Mouse (Mus musculus) stomach, postnatal 0 days (tissue): ENCODE measurements around the gene Kifc3. TPM values are rescaled to one million over a fixed set of nuclear protein-coding genes. Genes with fewer than 3 reads are reported as not detected.

Experiments used
- ATAC-seq: fragments of 200-750 bp; cut with Nextera tagmentation; 2 replicates; pipeline ENCODE4 v1.8.0; 2017; ENCODE audit not compliant: low FRiP score, low TSS enrichment
- DNase-seq: peaks from one replicate; pipeline ENCODE4 v3.0.0-alpha.2; 2016; ENCODE audit warnings: low spot score
- H3K27ac ChIP-seq: fragments of 300-500 bp; sonication (generic); replicated peaks from 2 replicates; pipeline ENCODE4 v1.5.1; 2014; ENCODE audit warnings: mild to moderate bottlenecking, control low read depth
- H3K27me3 ChIP-seq: fragments of 300-500 bp; sonication (generic); 2 replicates; pipeline ENCODE4 v1.6.1; 2014; ENCODE audit warnings: low read length; ENCODE audit not compliant: control insufficient read depth, insufficient read depth
- H3K36me3 ChIP-seq: fragments of 300-500 bp; sonication (generic); 2 replicates; pipeline ENCODE4 v1.6.1; 2014; ENCODE audit warnings: low read length, mixed read lengths; ENCODE audit not compliant: control insufficient read depth, insufficient read depth
- H3K4me1 ChIP-seq: fragments of 300-500 bp; sonication (generic); replicated peaks from 2 replicates; pipeline ENCODE4 v1.6.1; 2014; ENCODE audit warnings: antibody characterized with exemption; ENCODE audit not compliant: control insufficient read depth, insufficient read depth
- H3K4me2 ChIP-seq: fragments of 300-500 bp; sonication (generic); replicated peaks from 2 replicates; pipeline ENCODE4 v1.6.1; 2014; ENCODE audit warnings: low read depth, mild to moderate bottlenecking, control low read depth, moderate library complexity
- H3K4me3 ChIP-seq: fragments of 300-500 bp; sonication (generic); 2 replicates; pipeline ENCODE4 v1.5.1; 2014; ENCODE audit warnings: low read depth, low read length, control low read depth
- H3K9ac ChIP-seq: fragments of 300-500 bp; sonication (generic); 2 replicates; pipeline ENCODE4 v1.6.1; 2014; ENCODE audit warnings: mild to moderate bottlenecking, low read length, control low read depth, mixed read lengths
- H3K9me3 ChIP-seq: fragments of 300-500 bp; sonication (generic); 2 replicates; pipeline ENCODE4 v1.6.1; 2016; ENCODE audit warnings: low read length; ENCODE audit not compliant: control insufficient read depth
- CTCF ChIP-seq: IDR thresholded peaks from 2 replicates; pipeline ENCODE4 v1.5.1; 2016; ENCODE audit warnings: antibody characterized with exemption, low read depth, mild to moderate bottlenecking, moderate library complexity
- EP300 ChIP-seq: optimal IDR thresholded peaks from 2 replicates; pipeline ENCODE3; 2016; ENCODE audit warnings: antibody characterized with exemption
- WGBS: fragments of 180-500 bp; shearing (Covaris S2); extraction: QIAGEN DNeasy Blood & Tissue Kit; methylation state at CpG from one replicate; pipeline ENCODE4 v1.1.7; 2014; 5-methylcytosine and 5-hydroxymethylcytosine counted together
- polyA plus RNA-seq: library from polyadenylated mRNA; unstranded; fragments of >200 nt; fragmentation: Nextera tagmentation; extraction: Ambion mirVana; gene quantifications from 2 replicates; pipeline ENCODE4 v1.2.1, GENCODE M21; 2015

Kifc3 gene
- polyA plus RNA-seq, 1 experiment from 2014 or later, result 14.2 TPM

DNA sequence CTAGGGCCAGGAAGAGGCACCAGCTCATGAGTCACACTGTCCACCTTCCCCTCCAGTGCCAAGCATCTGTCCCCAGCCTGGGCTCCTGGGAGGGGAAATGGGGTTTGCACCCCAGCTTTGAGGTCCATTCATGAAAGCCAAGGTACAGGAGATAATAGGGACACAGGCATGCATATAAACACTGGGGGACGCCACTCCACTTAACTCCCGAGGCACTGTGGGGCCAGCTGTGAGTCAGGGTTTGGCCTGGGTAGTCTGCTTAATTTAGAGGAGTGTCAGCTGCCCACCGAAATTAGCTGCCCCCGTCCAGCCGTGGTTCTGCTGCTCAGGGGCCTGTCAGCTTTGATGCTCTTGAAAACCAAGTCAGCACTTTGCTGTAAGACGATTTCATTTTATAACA lies 39.8 kb downstream of the Kifc3 start:
- Histone ChIP-seq H3K9me3 (no peaks in the 10 kb centered on the region), H3K9ac (no peak overlapping the region), H3K36me3 (no peaks in the 10 kb centered on the region), H3K27me3 (no peaks in the 10 kb centered on the region), H3K27ac (no peak overlapping the region), H3K4me3 (no peak overlapping the region), H3K4me2 (no peak overlapping the region), H3K4me1 (no peaks in the 10 kb centered on the region)
- no peak for ATAC-seq
- WGBS, result 52% methylated on average over 6 of the region's 6 CpGs
- no peak for DNase-seq
- TF ChIP-seq CTCF (no peak), EP300 (no peak)

- Histone ChIP-seq H3K4me1 (no peaks in the 10 kb centered on the region; the same call in 1 of the 2 replicates), H3K27me3 (no peaks in the 10 kb centered on the region), H3K27ac (no peak overlapping the region), H3K4me3 (no peak overlapping the region), H3K4me2 (no peak overlapping the region), H3K36me3 (no peaks in the 10 kb centered on the region), H3K9ac (no peak overlapping the region), H3K9me3 (no peaks in the 10 kb centered on the region)
- no peak for TF ChIP-seq EP300
- no peak for TF ChIP-seq CTCF
- DNase-seq (no peak), ATAC-seq (no peak)
- WGBS, result 72% methylated on average over 3 of the region's 3 CpGs
These were observed 43.3 kb downstream of the Kifc3 start for GRCm38 (mm10) chr8:95159344-95159743.

GRCm38 (mm10) chr8:95158654-95159053 lies 44.0 kb downstream of the Kifc3 start:
- Histone ChIP-seq H3K9ac (no peak overlapping the region), H3K4me3 (no peak overlapping the region), H3K36me3 (no peaks in the 10 kb centered on the region), H3K4me2 (no peak overlapping the region), H3K27ac (no peak overlapping the region), H3K9me3 (no peaks in the 10 kb centered on the region), H3K27me3 (no peaks in the 10 kb centered on the region), H3K4me1 (no peaks in the 10 kb centered on the region; the same call in 1 of the 2 replicates)
- DNase-seq, result no peak
- no peak for TF ChIP-seq CTCF
- no peak for TF ChIP-seq EP300
- no peak for ATAC-seq
- 66% methylated on average over 8 of the region's 8 CpGs for WGBS

GRCm38 (mm10) chr8:95157145-95157544 lies 45.5 kb downstream of the Kifc3 start:
- Histone ChIP-seq H3K4me1 (no peaks in the 10 kb centered on the region; the same call in 1 of the 2 replicates), H3K27ac (no peak overlapping the region), H3K4me2 (no peak overlapping the region), H3K27me3 (no peaks in the 10 kb centered on the region), H3K36me3 (no peaks in the 10 kb centered on the region), H3K9ac (no peak overlapping the region), H3K9me3 (no peaks in the 10 kb centered on the region), H3K4me3 (no peak overlapping the region)
- ATAC-seq, result no peak
- DNase-seq, result no peak
- 67% methylated on average over 3 of the region's 3 CpGs for WGBS
- TF ChIP-seq EP300 (no peak), CTCF (no peak)

DNA sequence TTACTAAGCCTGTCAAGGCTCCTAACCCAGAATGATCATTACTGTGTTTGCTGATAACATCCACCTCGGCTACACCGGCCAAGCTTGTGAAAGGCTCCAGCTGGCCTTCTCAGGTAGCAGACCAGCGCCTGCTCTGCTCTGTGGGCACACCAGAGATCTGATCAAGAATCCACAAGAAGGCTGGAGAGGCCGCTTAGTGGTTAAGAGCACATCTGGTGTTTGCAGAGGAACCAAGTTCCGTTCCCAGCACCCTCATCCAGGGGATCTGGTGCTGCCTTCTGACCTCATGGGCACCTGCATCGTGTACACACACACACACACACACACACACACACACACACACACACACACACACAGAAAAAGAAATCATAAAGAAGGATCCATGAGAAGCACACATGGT lies 46.5 kb downstream of the Kifc3 start:
- no peak overlapping the region for H3K9ac ChIP-seq
- H3K4me2 ChIP-seq, result no peak overlapping the region
- WGBS, result 70% methylated on average over 6 of the region's 6 CpGs
- no peaks in the 10 kb centered on the region for H3K9me3 ChIP-seq
- TF ChIP-seq EP300 (no peak), CTCF (no peak)
- no peaks in the 10 kb centered on the region for H3K36me3 ChIP-seq
- DNase-seq (no peak), ATAC-seq (no peak)
- no peak overlapping the region for H3K27ac ChIP-seq
- H3K4me3 ChIP-seq, result no peak overlapping the region
- H3K4me1 ChIP-seq, result no peaks in the 10 kb centered on the region; the same call in 1 of the 2 replicates
- H3K27me3 ChIP-seq, result no peaks in the 10 kb centered on the region

DNA sequence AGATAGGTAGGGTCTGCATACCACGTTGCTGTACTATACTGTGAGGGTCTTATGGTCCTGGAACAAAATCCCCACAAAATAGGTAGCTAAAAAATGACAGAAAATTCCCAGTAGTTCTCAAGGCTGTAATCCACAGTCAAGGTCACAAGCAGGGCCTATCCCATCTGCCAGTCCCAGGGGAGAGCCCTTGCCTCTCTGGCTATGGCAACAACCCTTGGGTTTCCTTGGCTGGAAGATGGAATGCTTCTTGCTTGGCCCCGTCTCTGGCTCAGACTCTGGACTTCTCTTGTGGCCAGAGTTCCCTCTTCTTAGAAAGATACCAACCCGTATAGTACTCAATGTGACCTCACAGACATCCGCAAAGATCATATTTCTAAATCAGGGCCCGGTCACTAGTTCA lies 47.3 kb downstream of the Kifc3 start:
- Histone ChIP-seq H3K4me2 (no peak overlapping the region), H3K4me3 (no peak overlapping the region), H3K9ac (no peak overlapping the region), H3K36me3 (no peaks in the 10 kb centered on the region), H3K27me3 (no peaks in the 10 kb centered on the region), H3K27ac (no peak overlapping the region), H3K9me3 (no peaks in the 10 kb centered on the region), H3K4me1 (no peaks in the 10 kb centered on the region; the same call in 1 of the 2 replicates)
- no peak for TF ChIP-seq EP300
- no peak for TF ChIP-seq CTCF
- ATAC-seq (no peak), DNase-seq (no peak)
- 90% methylated on average over 5 of the region's 5 CpGs for WGBS
